Mouse (Mus musculus): ENCODE results near the gene Shmt1.

Shmt1 gene

GRCm38 (mm10) chr11:60790472-60790871, 21.0 kb downstream of the Shmt1 start:
- no peak for DNase-seq

- no peak for DNase-seq
Measured at GRCm38 (mm10) chr11:60787595-60787994, 23.9 kb downstream of the Shmt1 start.

- DNase-seq = no peak
Measured at GRCm38 (mm10) chr11:60784179-60784922, 27.2 kb downstream of the Shmt1 start.

- no peak for DNase-seq
Measured at GRCm38 (mm10) chr11:60779673-60780189, 31.8 kb downstream of the Shmt1 start.

GRCm38 (mm10) chr11:60777801-60778370, 33.6 kb downstream of the Shmt1 start:
- DNase-seq = no peak

- DNase-seq = peak; percentile 82
Measured at GRCm38 (mm10) chr11:60776829-60777740, 34.4 kb downstream of the Shmt1 start, which contains the start of the genes Top3a and Smcr8. Gene Top3a, minus strand, starts transcription at chr11:60777365. Gene Smcr8, plus strand, starts transcription at chr11:60777524.

- DNase-seq = no peak
Measured at GRCm38 (mm10) chr11:60776107-60776828, 35.2 kb downstream of the Shmt1 start.

- peak; percentile 15 for DNase-seq
Measured at GRCm38 (mm10) chr11:60775578-60775977, 35.9 kb downstream of the Shmt1 start.

- no peak for DNase-seq
Measured at GRCm38 (mm10) chr11:60774841-60775240, 36.7 kb downstream of the Shmt1 start.

- DNase-seq = no peak
Measured at GRCm38 (mm10) chr11:60774158-60774689, 37.3 kb downstream of the Shmt1 start.

- no peak for DNase-seq
Measured at GRCm38 (mm10) chr11:60772161-60772560, 39.4 kb downstream of the Shmt1 start.

GRCm38 (mm10) chr11:60770776-60771175, 40.7 kb downstream of the Shmt1 start:
- no peak for DNase-seq

- no peak for DNase-seq
Measured at GRCm38 (mm10) chr11:60769322-60769721, 42.2 kb downstream of the Shmt1 start.

GRCm38 (mm10) chr11:60766969-60767368, 44.5 kb downstream of the Shmt1 start:
- no peak for DNase-seq

GRCm38 (mm10) chr11:60761681-60762080, 49.8 kb downstream of the Shmt1 start:
- DNase-seq = no peak

- no peak for DNase-seq
Measured at GRCm38 (mm10) chr11:60755570-60755969, 55.9 kb downstream of the Shmt1 start.

GRCm38 (mm10) chr11:60740321-60740720, 71.2 kb downstream of the Shmt1 start:
- DNase-seq = no peak
